Mouse (Mus musculus): ENCODE measurements around the gene Gpr21. TPM values are rescaled to one million over a fixed set of nuclear protein-coding genes. Genes with fewer than 3 reads are reported as not detected.

Gene Gpr21
- polyA plus RNA-seq, 1 experiment from 2014 or later, result 1.3 TPM

- no peak overlapping the region for H3K4me2 ChIP-seq (ENCODE audit: low read depth, severe bottlenecking)
- no peak overlapping the region for H3K27ac ChIP-seq (replicated peaks; ENCODE audit: low read depth, low read length)
- no peak for DNase-seq (ENCODE audit: low spot score)
- peaks cover 2% of the 10 kb centered on the region; the same call in 1 of the 2 replicates for H3K36me3 ChIP-seq (ENCODE audit: control insufficient read depth, insufficient read depth, low read length)
- H3K9ac ChIP-seq (ENCODE audit: low read length), result no peak overlapping the region
- no peak for ATAC-seq (ENCODE audit: insufficient number of reproducible peaks, low FRiP score, low TSS enrichment, low read depth)
- no peaks in the 10 kb centered on the region for H3K9me3 ChIP-seq (ENCODE audit: control insufficient read depth, low read length)
- H3K4me1 ChIP-seq (ENCODE audit: control insufficient read depth, insufficient read depth, low read length), result no peaks in the 10 kb centered on the region
- 88% methylated on average over 3 of the region's 3 CpGs for WGBS
- no peak overlapping the region for H3K4me3 ChIP-seq (ENCODE audit: low read depth, low read length)
- no peaks in the 10 kb centered on the region for H3K27me3 ChIP-seq (ENCODE audit: control insufficient read depth, insufficient read depth, low read length)
Observed at GRCm38 (mm10) chr2:37531639-37532038, 15.5 kb downstream of the Gpr21 start.

DNA sequence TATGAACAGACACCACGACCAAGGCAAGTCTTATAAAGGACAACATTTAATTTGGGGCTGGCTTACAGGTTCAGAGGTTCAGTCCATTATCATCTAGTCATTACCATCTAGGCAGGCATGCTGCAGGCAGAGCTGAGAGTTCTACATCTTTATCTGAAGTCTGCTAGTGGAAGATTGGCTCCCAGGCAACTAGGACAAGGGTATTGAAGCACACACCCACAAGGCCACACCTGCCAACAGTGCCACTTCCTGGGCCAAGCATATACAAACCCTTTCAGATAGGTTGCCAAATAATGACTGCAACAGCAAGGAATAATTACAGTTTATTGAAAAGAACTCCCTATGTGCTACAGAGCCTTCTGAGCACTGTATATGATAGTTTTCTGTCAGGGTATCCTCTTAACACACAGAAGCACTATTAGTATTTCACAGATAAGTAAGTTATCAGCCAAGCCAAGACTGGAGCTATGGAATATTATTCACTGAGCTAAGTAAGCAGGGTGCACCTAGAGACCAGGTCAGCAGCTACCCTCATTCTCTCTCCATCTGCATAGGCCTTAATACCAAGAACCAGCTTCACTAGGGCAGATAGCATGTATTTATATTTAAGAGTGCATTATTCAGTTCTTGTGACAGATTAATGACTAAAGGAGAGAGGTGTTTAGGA lies 33.3 kb downstream of the Gpr21 start:
- Histone ChIP-seq H3K36me3 (ENCODE audit: control insufficient read depth, insufficient read depth, low read length) (peaks cover 7% of the 10 kb centered on the region), H3K9ac (ENCODE audit: low read length) (no peak overlapping the region), H3K9me3 (ENCODE audit: control insufficient read depth, low read length) (no peaks in the 10 kb centered on the region), H3K27ac (replicated peaks; ENCODE audit: low read depth, low read length) (no peak overlapping the region), H3K4me3 (ENCODE audit: low read depth, low read length) (no peak overlapping the region), H3K4me1 (ENCODE audit: control insufficient read depth, insufficient read depth, low read length) (no peaks in the 10 kb centered on the region), H3K4me2 (ENCODE audit: low read depth, severe bottlenecking) (no peak overlapping the region), H3K27me3 (ENCODE audit: control insufficient read depth, insufficient read depth, low read length) (no peaks in the 10 kb centered on the region)
- DNase-seq (ENCODE audit: low spot score) (no peak), ATAC-seq (ENCODE audit: insufficient number of reproducible peaks, low FRiP score, low TSS enrichment, low read depth) (no peak)
- 93% methylated on average over 1 of the region's 1 CpGs for WGBS

- H3K27me3 ChIP-seq (ENCODE audit: control insufficient read depth, insufficient read depth, low read length), result no peaks in the 10 kb centered on the region
- H3K4me1 ChIP-seq (ENCODE audit: control insufficient read depth, insufficient read depth, low read length), result no peaks in the 10 kb centered on the region
- no peak overlapping the region for H3K9ac ChIP-seq (ENCODE audit: low read length)
- DNase-seq (ENCODE audit: low spot score), result no peak
- no peak overlapping the region for H3K27ac ChIP-seq (replicated peaks; ENCODE audit: low read depth, low read length)
- ATAC-seq (ENCODE audit: insufficient number of reproducible peaks, low FRiP score, low TSS enrichment, low read depth), result no peak
- no peak overlapping the region for H3K4me3 ChIP-seq (ENCODE audit: low read depth, low read length)
- WGBS, result 81% methylated on average over 2 of the region's 2 CpGs
- H3K36me3 ChIP-seq (ENCODE audit: control insufficient read depth, insufficient read depth, low read length), result peaks cover 17% of the 10 kb centered on the region
- H3K9me3 ChIP-seq (ENCODE audit: control insufficient read depth, low read length), result no peaks in the 10 kb centered on the region
- no peak overlapping the region for H3K4me2 ChIP-seq (ENCODE audit: low read depth, severe bottlenecking)
Observed at GRCm38 (mm10) chr2:37556366-37556765, 40.2 kb downstream of the Gpr21 start.

- Histone ChIP-seq H3K9ac (ENCODE audit: low read length) (no peak overlapping the region), H3K4me2 (ENCODE audit: low read depth, severe bottlenecking) (no peak overlapping the region), H3K4me1 (ENCODE audit: control insufficient read depth, insufficient read depth, low read length) (no peaks in the 10 kb centered on the region), H3K36me3 (ENCODE audit: control insufficient read depth, insufficient read depth, low read length) (peaks cover 9% of the 10 kb centered on the region), H3K4me3 (ENCODE audit: low read depth, low read length) (no peak overlapping the region), H3K27me3 (ENCODE audit: control insufficient read depth, insufficient read depth, low read length) (no peaks in the 10 kb centered on the region), H3K9me3 (ENCODE audit: control insufficient read depth, low read length) (no peaks in the 10 kb centered on the region), H3K27ac (replicated peaks; ENCODE audit: low read depth, low read length) (no peak overlapping the region)
- ATAC-seq (ENCODE audit: insufficient number of reproducible peaks, low FRiP score, low TSS enrichment, low read depth), result no peak
- no peak for DNase-seq (ENCODE audit: low spot score)
- 76% methylated on average over 2 of the region's 2 CpGs for WGBS
Observed at GRCm38 (mm10) chr2:37565579-37565978, 49.4 kb downstream of the Gpr21 start.

DNA sequence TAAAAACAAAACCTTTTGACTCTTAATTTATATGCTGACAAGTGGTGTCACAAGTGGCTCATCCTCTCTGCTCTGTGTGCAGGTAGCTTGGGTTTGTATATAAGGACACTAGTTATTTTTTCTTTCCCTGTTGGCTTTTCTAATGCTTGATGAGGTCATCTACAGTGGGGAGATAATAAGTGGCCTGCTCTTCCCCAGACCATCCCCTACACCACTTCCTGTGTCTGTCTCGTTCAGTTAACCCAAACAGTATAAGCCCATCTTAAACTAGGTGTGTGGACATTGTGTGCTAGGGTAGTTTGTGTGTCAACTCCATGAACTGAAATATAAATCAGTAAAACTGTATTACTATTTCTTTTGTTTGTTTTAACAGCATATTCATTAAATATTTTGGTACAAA lies 49.9 kb downstream of the Gpr21 start:
- DNase-seq (ENCODE audit: low spot score) (no peak), ATAC-seq (ENCODE audit: insufficient number of reproducible peaks, low FRiP score, low TSS enrichment, low read depth) (no peak)
- H3K36me3 ChIP-seq (ENCODE audit: control insufficient read depth, insufficient read depth, low read length), result peaks cover 9% of the 10 kb centered on the region
- no peak overlapping the region for H3K27ac ChIP-seq (replicated peaks; ENCODE audit: low read depth, low read length)
- H3K27me3 ChIP-seq (ENCODE audit: control insufficient read depth, insufficient read depth, low read length), result no peaks in the 10 kb centered on the region
- 80% methylated on average over 1 of the region's 1 CpGs for WGBS
- no peak overlapping the region for H3K4me2 ChIP-seq (ENCODE audit: low read depth, severe bottlenecking)
- no peaks in the 10 kb centered on the region for H3K9me3 ChIP-seq (ENCODE audit: control insufficient read depth, low read length)
- H3K4me1 ChIP-seq (ENCODE audit: control insufficient read depth, insufficient read depth, low read length), result no peaks in the 10 kb centered on the region
- no peak overlapping the region for H3K9ac ChIP-seq (ENCODE audit: low read length)
- H3K4me3 ChIP-seq (ENCODE audit: low read depth, low read length), result no peak overlapping the region

DNA sequence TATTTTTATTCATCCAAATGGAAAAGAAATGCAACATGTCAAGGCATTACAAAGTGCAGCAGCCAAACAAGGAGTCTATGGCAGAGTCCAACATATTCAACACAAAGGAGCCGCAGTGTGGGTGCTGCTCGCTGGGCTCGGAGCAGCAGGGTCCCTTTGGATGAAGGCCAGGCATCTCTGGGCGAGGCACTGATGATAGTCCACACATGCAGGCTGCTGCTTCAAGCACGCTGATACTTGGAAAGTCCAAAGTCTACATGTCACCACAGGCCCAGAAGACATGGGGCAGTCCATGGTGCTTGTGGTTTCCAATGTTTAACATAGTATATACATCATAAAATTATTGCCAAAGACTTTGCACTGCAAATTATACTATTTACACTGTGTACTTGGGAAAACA lies 53.8 kb downstream of the Gpr21 start:
- Histone ChIP-seq H3K4me2 (ENCODE audit: low read depth, severe bottlenecking) (no peak overlapping the region), H3K9ac (ENCODE audit: low read length) (no peak overlapping the region), H3K27me3 (ENCODE audit: control insufficient read depth, insufficient read depth, low read length) (no peaks in the 10 kb centered on the region), H3K9me3 (ENCODE audit: control insufficient read depth, low read length) (no peaks in the 10 kb centered on the region), H3K4me1 (ENCODE audit: control insufficient read depth, insufficient read depth, low read length) (no peaks in the 10 kb centered on the region), H3K36me3 (ENCODE audit: control insufficient read depth, insufficient read depth, low read length) (peaks cover 4% of the 10 kb centered on the region; the same call in 1 of the 2 replicates), H3K27ac (replicated peaks; ENCODE audit: low read depth, low read length) (no peak overlapping the region), H3K4me3 (ENCODE audit: low read depth, low read length) (no peak overlapping the region)
- WGBS, result 92% methylated on average over 5 of the region's 5 CpGs
- DNase-seq (ENCODE audit: low spot score) (no peak), ATAC-seq (ENCODE audit: insufficient number of reproducible peaks, low FRiP score, low TSS enrichment, low read depth) (no peak)

Other genes starting within 250 kb of the Gpr21 start
- not detected in 2 replicates for gene Olfr368, start 189.8 kb upstream of the Gpr21 start, polyA plus RNA-seq (2014; fragmentation: Nextera tagmentation; extraction: Ambion mirVana)
- gene Pdcl, start 157.0 kb upstream of the Gpr21 start, polyA plus RNA-seq (2014; fragmentation: Nextera tagmentation; extraction: Ambion mirVana), result 47.1 and 53.0 TPM in 2 replicates
- 17.0 and 20.8 TPM in 2 replicates for gene Rc3h2, start 93.4 kb upstream of the Gpr21 start, polyA plus RNA-seq (2014; fragmentation: Nextera tagmentation; extraction: Ambion mirVana)
- 12.7 and 13.6 TPM in 2 replicates for gene Zbtb26, start 73.2 kb upstream of the Gpr21 start, polyA plus RNA-seq (2014; fragmentation: Nextera tagmentation; extraction: Ambion mirVana)
- 5.4 and 5.6 TPM in 2 replicates for gene Zbtb6, start 73.2 kb upstream of the Gpr21 start, polyA plus RNA-seq (2014; fragmentation: Nextera tagmentation; extraction: Ambion mirVana)
- gene Rabgap1, start 73.1 kb upstream of the Gpr21 start, polyA plus RNA-seq (2014; fragmentation: Nextera tagmentation; extraction: Ambion mirVana), result 44.4 and 44.5 TPM in 2 replicates
- gene Strbp, start 187.5 kb downstream of the Gpr21 start, polyA plus RNA-seq (2014; fragmentation: Nextera tagmentation; extraction: Ambion mirVana), result 60.2 and 63.2 TPM in 2 replicates

Measured in limb, embryonic 11.5 days (tissue).